Mouse (Mus musculus) urinary bladder, postnatal 36 days (tissue): ENCODE results near the gene Aldh1a3.
A peak's percentile ranks its signal among the peaks of the same experiment; 100 is the strongest.

Source experiments
- DNase-seq, 2 experiments: peaks; one replicate each; pipeline ENCODE4 v3.0.0; 2022; ENCODE audit warnings: low spot score in 2 of 2, mixed read lengths in 1 of 2

The Aldh1a3 gene

GRCm38 (mm10) chr7:66427437-66428161 lies at the start of gene Aldh1a3:
Gene Aldh1a3 (minus strand): TSS chr7:66427517.
- peak; percentile 28 to 48 for DNase-seq

DNA sequence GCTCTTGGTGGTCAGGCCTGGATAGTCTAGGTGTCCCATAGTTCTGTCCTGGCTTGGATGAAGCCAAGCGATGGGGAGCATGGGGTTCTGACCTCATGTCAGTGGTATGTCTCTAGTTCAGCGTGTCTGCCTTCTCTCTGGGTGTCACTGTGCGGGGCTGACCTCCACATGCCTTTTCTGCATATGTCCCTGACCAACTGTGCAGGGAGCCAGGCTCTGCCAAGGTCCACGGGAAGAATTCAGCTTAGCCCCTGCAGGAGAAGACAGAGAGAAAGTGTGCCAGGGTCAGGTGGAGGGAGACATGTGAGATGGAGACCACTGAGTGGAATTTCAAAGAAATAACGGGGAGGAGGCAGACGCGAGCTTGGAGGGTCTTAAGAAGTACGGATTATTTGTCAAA lies 49.0 kb upstream of the Aldh1a3 start:
- no peak for DNase-seq

- no peak for DNase-seq
Observed at GRCm38 (mm10) chr7:66471641-66472216, 44.4 kb upstream of the Aldh1a3 start.

GRCm38 (mm10) chr7:66466641-66467040 lies 39.3 kb upstream of the Aldh1a3 start:
- no peak for DNase-seq

- DNase-seq, result no peak
Observed at GRCm38 (mm10) chr7:66465241-66465640, 37.9 kb upstream of the Aldh1a3 start.

GRCm38 (mm10) chr7:66463081-66463480 lies 35.8 kb upstream of the Aldh1a3 start:
- DNase-seq, result no peak

GRCm38 (mm10) chr7:66451622-66452295 lies 24.4 kb upstream of the Aldh1a3 start:
- no peak for DNase-seq

DNA sequence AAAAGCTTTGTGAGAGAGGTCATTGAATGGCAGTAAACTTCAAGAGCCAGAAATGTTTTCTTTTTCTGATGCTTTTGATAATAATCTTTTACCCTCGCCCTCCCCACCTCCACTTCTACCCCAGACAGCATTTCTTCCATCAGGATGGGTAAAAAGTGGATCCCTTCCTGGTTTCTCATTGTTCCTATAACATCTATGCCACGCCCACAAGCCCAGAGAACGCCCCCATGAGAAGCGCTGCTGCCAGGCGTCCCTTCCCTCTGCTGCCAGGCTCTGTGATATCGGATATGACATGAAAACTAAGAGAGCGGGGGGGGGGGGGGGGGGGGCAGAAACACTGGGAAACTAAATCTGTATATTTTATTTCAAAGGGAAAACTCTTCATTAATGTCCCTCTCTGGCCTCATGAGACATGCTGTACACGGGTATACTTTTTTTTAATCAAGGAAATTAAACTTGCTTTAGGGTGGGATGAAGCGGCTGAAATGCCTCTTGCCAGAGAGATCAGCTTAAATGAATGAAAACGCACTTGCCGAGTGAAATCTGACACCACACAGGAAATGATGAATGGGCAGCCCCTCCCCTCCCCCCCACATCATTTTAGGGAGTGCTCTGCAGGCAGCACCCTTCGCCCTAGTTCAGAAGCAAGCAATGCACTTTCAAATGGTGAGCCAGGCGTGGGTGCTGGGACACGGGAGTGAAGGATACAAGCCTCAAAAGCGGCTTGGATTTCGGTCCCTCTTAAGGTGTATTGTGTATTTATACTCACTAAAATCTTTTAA lies 22.8 kb upstream of the Aldh1a3 start:
- peak; percentile 26 to 30 for DNase-seq

GRCm38 (mm10) chr7:66448786-66449540 lies 21.6 kb upstream of the Aldh1a3 start:
- no peak for DNase-seq

GRCm38 (mm10) chr7:66448304-66448703 lies 21.0 kb upstream of the Aldh1a3 start:
- DNase-seq, result no peak

- DNase-seq, result no peak
Observed at GRCm38 (mm10) chr7:66446860-66447259, 19.5 kb upstream of the Aldh1a3 start.

DNA sequence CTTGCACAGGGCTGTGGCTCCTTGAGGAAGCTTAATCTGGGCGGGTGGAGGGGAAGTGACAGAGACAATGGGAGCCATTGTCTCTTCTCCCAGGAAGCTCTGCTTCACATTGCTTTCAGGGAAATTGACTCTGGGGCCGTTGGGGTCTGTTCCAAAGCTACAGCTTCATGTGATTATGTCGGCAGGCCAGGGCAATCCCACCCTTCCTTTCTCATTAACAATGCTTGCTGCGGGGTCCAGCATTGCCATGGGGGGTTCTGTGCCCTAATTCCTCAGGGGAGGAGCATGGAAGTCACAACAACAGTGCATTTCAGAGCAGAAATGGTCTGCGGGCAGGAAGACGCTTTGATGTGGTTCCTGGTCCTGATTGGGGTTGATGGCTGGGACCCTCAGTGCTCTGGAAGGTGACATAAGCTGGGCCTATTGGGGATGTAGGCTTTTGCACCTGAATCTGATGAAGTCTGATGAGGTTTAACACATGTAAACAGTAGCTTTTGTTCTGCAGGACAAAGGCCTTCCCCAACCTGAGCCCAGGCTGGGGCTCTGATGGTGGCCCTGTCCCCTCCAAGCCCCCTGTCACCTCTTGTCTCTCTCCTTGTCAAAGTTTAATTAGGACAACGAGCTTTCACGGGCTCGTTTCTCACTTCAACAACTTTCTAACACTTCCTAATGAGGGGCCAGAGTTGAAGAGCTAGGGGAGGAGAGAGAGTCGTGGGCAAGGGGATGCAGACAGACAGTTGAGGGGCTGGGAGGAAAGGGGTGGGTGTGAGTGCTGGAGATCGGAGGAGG lies 18.0 kb upstream of the Aldh1a3 start:
- no peak for DNase-seq

DNA sequence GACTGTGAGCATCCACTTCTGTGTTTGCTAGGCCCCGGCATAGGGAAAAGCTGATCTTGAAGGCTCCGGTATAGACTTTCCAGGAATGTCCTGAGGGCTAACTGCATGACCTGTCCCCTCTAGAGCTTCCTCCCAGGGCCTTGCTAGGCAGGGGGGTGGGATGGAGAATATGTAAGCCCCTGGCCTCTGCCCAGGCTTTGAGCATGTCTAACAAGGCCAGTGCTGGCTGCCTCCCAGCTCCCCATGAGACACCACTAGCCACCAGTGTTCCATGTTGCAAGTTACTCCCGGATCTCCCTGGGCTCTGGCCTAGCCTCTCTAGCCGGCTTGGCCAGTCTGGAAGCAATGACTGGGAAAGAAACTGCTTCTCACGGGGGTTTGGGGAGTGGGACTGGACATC lies 17.4 kb upstream of the Aldh1a3 start:
- no peak for DNase-seq

DNA sequence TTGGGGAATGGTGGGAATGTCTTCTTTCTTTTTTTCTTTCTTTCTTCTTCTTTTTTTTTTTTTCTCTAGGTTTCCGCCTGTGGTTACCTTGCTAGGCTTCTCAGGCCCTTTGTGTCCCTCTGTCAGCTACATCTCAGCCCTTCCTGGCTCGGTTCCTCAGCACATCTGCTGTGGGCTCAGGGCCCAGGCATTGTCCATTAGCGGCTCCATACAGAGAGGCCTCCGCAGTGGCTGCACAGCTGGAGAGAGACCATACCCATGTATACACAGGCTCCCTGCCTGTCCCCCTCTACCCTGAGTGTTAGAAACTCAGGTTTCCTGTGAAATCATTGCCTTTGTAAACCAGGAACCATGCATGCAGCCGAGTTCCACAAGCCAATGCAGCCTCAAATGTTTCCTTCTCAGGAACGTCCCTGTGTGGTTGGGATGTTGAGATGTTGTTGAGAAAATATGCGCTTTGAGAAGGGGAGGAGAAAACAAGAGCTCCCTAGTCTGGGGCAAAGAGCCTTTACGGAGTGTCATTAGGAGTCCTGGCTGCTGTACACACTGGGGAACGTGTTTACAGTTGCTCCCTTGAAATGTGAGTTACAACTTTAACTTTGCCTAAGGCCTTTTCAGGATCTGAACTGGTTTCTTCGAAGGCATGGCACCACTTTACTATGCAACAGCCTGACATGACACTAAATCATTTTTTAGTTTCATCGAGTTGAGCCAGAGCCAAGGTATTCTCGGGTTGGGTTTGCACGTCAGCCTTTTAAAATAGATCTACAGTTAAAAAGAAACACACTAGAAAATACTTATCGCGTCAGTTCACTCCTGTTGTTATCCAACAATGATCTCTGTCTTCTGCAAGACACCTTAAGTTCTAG lies 15.4 kb upstream of the Aldh1a3 start:
- DNase-seq, result no peak

DNA sequence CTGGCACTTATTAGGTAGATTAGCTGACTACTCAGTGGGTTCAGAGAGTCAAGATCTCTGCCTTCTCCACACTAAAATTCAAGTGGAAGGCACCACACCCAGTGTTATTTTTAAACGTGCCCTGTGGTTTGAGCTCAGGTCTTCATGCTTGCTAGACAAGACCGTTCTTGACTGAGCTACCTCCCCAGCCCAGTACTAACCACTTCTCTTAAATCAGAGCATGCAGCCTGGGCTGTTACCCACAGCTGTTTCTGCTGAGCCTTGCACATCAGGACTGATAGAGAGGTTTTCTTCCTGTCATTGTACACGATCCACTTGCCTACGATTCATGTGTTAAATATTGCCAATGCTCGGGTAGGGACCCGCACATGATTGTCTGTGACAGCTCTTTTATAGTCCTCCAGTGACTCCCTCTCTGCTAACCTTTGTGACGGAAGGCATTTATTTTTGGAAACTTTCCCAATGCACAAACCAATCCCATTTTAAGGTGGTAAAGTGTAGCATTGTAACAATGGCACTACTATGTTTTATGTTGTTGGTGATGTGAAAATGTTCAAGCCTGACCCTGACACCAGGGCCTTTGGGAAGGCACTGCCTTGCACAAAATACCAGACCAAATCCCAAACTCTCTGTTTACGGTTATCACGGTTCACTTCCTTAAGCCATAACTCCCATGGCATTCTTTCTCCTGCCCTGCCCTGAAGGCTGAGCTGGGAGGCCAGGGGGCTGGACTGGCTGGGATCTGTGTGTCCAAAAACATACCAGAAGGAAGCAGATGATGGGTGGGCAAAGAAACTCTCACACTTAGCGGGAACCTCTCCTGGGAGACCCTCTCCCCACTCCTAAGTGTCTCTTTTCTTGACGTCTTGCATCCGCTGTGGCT lies 11.7 kb upstream of the Aldh1a3 start:
- DNase-seq, result no peak

GRCm38 (mm10) chr7:66434453-66434935 lies 7.2 kb upstream of the Aldh1a3 start:
- peak; percentile 60 to 62 for DNase-seq

GRCm38 (mm10) chr7:66427053-66427436 lies 272 bp downstream of the Aldh1a3 start:
- no peak for DNase-seq

GRCm38 (mm10) chr7:66421903-66422302 lies 5.4 kb downstream of the Aldh1a3 start:
- no peak for DNase-seq

DNA sequence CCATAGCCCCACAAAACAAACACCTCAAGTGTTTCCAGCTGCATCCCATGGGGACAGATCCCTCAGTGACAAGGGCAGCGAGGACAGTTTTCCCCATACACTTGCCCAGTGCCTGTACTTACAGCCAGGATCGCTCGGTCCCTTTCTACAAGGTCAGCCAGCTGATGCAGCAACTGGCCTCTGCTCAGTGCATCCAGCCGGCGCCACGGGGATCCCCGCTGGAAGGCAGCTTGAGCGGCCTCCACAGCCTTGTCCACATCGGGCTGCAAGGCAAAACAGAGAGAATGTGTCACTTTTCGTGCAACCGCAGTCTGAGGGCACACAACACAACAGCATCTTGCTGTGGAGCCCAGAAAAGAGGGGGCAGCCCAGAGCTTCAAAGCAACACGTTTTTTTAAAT lies 8.3 kb downstream of the Aldh1a3 start:
- no peak for DNase-seq
